Mouse (Mus musculus): ENCODE results near the gene Prph.
"Not testable (repeated sequence)": the region's sequence is repeated elsewhere in the genome, so short reads cannot be mapped to it uniquely, and the experiment has no call there.

The Prph gene

DNA sequence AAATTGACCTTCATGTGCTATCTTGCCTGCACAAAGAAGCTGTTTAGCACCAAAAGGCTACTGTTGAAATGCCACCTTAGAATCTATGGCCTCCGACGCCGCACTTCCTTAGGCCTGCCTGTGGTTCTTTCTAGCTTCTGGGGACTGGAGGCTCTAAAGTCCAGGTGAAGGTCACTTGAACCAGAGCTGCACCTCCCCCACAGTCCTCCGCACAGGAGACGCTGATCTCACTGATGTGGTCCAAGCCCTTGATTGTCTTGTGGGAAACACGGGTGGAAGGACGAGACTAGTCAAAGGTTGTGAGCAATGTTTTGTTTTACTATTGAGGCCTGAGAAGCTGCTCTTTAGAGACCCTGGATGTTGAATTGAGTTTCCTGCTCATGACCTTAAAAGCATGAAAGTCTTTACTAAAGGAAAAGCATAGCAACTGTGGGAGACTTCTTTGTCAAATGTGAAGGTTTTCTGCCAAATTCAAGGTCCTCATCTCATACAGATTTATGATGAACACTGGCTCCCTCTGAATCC lies 22.2 kb upstream of the Prph start:
- in situ Hi-C loops (cut with MboI, MseI) = loop anchor here (5.0 kb wide), 1 partner anchor 100 kb away; the partner anchor contains the start of gene Tuba1b

DNA sequence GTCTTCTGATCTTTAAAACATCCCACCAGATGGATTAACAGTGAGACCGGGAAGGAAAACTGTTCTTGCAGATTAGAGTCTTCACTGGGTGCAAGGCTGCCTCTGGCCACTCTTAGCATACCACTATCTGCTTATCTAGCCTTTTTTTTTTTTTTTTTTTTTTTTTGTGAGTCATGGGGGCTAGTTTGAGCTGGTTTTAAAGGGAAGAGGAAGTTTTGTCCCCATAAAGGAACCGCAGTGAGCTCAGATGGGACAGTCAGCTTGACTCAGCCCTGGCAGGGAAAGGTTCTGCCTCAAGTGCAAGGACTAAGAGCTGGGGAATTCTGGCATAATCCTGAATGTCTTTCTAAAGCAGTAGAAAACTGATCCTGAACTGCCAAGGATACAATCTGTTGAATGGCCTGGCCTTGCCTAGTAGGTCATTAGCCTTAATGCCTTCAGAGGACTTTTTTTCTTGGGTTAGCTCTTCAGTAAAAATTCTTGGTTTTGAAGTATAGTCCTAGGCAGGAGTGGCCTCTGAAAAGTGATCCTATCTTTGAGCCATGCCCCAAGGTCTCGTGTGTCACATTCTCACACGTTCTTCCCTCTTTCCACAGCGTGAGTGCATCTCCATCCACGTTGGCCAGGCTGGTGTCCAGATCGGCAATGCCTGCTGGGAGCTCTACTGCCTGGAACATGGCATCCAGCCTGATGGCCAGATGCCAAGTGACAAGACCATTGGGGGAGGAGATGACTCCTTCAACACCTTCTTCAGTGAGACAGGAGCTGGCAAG lies 21.3 kb upstream of the Prph start:
- in situ Hi-C loops (cut with MboI, MseI) = loop anchor here (5.0 kb wide), 1 partner anchor 101 kb away; the partner anchor contains the start of gene Tuba1b

DNA sequence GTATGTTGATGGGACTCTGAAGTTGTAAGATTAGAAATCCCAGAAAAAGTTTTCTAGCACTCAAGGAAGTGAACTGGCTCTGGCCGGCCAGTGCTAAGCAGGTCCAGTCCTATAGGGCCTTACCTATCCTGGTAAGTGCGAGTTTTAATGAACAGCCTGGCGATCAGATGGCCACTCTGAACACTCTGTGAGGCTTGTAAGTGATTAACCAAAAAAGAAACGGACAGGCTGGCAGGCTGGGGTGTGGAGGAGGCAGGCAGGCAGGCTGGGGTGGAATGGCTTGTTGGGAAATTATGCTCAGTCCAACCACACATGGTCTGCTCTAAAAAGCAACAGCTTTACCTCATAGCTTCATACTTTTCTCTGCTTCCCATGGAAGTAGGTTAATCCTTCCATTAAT lies 19.5 kb upstream of the Prph start:
- in situ Hi-C loops (cut with MboI, MseI) = no loop called here

DNA sequence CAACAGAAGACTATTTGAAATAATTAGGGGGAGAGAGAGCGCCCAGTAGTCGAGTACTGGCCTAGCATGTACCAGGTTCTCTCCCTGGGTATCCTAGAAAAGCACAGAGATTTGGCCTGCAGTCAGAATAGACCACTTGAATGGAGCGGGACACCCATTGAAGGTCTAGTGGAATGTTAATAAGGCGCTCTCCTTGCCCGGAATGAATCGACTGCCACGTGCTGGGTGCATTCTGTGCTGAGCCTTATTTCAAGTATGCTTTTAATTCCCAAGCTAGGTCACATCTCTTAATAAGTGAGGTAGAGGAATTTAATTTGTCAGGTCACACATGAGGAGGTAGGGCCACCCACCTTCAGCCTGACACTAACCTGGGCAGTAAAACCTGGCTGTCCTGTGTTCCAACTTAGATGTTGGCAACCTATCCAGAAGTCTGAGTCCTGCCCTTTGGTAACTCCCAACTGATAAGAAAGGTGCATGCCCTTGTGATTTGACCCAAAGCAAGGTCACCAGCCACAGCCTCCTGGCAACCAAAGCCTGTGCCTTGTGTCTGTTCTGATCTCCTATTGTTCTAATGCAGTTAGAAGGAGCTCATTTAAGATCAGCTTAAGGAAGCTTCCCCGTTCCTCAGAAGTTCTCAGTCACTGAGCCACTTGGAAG lies 18.6 kb upstream of the Prph start:
- in situ Hi-C loops (cut with MboI, MseI) = no loop called here

DNA sequence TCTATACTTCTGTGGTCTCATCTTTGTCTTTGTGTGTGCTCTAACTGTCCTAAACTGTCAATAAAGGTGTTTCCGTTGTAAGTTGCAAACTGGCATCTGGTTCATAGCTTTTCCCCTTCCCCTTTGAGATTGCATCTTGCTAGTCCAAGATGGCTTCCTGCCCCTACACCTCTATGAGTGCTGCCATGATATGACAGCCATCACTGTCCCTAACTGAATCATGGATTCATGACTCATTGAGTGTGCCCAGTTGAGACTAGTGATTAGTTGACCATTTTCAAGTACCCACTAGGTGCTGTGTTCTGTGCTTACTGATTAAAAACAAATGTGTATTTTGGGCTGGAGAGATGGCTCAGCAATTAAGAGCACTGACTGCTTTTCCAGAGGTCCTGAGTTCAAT lies 16.9 kb upstream of the Prph start:
- in situ Hi-C loops (cut with MboI, MseI) = no loop called here

DNA sequence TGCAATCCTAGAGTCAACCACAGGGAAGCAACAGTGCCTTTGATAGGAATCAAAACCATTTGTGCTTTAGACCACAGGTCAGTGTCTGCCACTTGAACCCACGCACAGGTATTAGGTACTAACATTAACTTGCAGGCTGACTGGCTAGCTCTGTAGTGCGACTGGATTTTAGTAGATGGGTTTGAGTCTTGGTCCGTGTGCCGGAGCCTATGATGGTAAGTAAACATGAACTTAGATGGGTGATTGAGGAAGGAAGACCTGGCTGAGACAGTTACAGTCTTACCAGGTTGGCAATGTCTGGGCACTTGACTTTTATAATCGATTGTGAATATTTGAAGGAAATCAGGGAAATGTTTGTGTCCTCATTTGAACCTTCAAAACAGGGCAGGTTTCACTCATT lies 16.2 kb upstream of the Prph start:
- in situ Hi-C loops (cut with MboI, MseI) = no loop called here

DNA sequence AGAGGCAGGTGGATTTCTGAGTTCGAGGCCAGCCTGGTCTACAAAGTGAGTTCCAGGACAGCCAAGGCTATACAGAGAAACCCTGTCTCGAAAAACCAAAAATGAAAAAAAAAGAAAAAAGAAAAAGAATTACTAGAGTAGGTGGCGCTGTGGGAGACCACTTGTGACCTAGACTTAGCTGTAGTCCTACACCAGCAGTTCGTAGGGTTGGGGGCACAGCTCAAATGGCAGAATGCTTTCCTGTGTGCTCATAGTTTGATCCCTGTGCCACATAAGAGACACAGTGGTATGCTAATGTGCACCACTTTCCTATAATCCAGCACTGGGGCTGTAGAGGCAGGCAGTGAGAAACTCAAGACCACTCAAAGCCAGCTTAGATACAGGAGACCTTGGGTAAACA lies 15.7 kb upstream of the Prph start:
- in situ Hi-C loops (cut with MboI, MseI) = no loop called here

DNA sequence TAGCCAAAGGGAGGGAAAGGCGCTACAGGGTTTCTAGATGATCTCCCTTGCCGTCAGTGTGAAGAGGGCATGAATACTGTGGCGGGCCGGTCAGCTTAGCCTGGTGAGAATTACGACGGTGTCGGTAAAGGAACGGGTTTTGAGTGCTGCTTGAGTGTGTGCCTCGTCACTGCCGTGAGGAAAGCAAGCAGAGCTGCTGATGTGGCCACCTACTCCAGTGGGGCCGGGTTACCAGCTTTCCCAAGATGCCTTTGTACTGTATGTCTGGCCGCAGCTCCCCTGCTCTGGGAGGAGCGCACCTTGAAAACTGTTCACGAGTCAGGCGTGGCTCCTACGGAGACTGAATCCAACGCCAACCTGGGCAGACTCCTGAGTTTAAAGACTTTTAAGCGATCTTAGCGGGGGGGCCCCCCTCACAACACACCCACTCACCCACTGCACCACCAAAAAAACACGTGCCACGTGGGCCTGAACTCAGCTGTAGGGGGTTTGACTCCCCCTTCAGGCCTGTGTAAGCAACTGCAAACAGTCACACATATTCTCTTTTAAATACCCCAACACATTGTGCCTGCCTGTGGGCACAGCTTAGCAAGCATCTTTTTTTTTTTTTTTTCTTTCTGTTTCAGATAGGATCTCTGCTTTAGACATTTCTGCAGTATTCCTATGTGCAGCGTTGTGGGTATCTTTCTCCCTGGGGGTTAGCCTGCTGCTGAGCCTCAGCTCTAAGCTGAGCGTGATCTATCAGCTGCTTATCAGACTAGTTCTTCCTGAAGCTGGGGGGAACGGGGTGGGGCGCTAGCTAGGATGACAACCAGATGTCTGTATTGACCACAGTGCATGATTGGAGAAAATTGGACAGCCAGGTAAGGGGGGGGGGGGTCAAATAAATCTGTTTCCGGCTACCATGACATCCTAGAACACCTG lies 14.7 kb upstream of the Prph start:
- in situ Hi-C loops (cut with MboI, MseI) = no loop called here

DNA sequence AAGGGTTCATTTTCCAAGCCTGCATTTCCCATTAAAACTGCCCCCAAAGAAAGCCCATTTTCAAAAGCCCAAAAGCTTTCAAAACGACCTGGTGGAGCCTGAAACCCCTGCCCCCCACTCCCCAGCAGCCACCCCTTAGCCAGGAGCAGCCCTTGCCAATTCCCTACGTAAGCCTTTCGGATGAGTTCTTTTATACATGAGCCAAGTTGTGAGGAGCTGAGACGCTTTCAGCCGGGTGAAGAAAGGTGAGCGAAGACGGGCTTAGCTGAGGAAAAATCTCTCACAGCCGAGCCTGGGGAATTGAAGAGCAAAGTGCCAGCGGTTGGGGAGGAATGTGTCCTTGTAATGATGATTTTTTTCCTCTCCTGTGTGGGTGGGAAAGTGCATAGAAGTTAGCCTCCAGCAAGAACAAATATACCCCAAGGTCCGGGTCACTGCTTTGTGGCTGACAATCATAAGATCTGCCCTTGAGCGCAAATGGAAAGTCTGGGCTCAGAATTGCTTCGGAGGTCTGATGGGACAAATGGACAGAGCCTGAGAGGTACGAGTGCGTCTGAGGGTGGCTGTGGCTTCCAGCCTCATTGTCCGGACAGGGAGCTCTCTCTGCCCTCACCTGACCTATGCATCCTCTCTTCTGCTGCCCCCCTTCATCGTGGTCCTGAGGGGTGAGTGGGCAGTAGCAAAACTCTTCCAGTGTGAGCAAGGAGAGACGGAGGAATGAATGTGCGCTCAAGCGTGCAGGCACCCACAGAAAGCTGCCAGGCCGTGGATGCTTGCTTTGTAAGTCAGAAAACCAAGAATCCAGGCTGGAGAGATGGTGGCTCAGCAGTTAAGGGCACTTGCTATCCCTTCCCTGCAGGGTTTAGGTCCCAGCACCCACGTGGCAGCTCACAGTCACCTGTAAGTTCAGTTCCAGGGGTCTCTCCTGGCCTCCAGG lies 13.8 kb upstream of the Prph start:
- in situ Hi-C loops (cut with MboI, MseI) = no loop called here

DNA sequence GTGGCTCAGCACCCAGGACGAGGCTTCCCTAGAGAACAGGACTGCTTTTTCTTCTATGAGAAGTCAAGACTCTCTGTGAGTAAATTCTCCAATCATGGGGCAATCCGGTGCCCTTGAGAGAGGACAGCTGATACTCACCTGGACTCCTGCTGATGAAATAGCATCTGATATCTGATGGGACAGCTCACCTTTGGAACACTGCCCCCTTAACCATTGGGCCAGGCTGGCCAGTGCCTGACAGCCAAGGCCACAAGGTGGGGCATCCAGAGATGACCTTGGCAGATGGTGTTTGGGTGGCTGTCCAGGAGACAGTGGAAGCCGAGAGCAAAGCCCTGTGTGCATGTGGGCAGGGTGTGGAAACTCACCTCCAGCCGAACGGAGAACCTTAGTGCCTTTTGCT lies 12.6 kb upstream of the Prph start:
- in situ Hi-C loops (cut with MboI, MseI) = no loop called here

DNA sequence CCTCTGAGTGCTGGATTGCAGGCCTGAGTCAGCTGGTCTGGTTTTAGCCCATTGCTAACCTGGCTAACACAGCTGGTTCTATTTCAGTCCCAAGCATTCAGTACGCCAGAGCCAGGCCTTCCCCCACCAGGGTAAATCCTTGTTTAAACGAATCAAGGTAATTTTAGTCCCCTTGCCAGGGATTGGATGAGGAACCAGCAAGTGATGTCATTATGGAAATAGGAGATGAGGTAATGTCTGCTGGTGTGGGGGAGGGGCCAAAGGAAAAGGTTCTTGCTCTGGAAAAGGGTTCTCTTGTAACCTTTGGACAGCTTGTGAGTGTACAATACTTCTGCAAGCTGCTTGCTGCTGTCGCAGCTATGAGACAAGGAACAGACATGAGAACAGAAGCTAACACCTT lies 10.1 kb upstream of the Prph start:
- in situ Hi-C loops (cut with MboI, MseI) = no loop called here

DNA sequence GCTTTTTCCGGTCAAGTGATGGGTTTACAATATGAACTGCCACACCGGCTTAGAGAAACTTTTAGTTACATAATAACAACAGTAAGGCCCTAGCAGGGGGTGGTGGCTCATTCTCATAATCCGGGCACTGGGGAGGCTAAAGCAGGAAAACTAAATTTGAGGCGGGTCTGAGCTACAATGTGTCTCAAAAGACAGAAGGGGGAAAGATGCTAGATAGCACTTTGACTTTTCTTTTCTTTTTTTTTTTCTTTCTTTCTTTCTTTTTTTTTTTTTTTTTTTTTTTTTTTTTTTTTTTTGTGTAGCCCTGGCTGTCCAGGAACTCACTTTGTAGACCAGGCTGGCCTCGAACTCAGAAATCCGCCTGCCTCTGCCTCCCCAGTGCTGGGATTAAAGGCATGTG lies 9.2 kb upstream of the Prph start:
- in situ Hi-C loops (cut with MboI, MseI) = not testable (repeated sequence)

DNA sequence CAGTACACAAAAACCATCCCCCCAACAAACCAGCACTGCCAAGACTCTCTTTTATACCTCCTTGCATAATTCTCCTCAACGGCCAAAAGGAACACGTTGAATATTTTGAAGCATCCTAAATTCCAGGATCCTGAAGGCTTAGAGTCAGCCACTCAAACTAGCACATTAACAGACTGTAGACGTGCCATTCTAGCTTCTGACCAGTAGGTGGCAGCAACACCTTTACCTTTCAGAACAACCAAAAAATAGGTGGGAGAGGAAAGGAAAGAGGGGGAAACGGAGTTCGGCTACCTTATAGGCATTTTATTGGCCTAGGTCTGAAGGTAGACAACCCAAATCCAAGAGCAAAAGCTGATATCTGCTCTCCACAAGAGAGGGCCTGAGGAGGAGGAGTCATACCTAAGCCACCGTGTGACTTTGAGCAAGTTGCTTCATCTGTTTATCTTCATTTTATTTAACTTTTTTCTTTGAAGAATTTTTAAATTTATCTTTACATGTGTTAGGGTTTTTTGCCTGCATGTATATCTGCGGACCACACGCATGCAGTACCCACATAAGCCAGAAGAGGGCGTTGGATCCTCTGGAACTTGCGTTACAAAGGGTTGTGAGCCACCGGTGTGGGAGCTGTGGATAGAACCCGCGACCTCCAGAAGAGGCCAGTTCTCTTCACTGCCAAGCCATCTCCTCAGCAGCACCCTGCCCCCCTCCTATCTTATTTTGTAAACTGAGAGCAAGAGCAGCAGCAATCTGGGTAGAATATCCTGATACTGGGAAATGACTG lies 5.3 kb upstream of the Prph start:
- in situ Hi-C loops (cut with MboI, MseI) = no loop called here

DNA sequence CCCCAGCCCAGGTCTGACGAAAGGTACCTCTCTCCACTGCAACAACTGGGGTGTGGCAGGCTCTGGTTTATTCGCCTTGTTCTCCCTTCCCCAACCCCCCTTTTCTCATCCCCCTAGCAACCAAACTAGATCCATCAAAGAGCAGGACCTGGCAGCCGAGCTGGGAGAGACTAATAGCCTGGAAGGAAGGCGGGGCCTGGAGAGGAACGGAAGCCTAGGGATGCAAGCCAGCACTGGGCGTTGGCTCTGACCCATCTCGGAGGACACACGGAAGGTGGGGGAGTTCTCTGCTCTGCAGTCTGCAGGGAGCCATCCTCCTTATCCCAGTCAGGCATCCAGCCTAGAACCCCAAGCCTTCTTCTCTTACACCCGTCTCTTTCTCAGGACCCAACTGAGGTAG lies 1.6 kb upstream of the Prph start:
- in situ Hi-C loops (cut with MboI, MseI) = no loop called here

DNA sequence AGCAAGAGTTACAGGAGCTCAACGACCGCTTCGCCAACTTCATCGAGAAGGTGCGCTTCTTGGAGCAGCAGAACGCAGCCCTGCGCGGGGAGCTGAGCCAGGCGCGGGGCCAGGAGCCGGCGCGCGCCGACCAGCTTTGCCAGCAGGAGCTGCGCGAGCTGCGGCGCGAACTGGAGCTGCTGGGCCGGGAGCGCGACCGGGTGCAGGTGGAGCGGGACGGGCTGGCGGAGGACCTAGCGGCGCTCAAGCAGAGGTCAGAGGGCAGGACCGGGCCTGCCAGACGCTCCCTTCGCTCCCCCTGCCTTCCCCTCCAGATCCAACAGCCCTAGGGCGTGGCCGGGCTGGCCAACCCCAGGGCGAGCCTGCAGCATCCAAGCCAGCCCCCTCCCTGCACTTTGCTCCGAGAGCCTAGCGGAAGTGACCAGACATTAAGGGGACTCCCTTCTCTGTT lies 562 bp downstream of the Prph start:
- in situ Hi-C loops (cut with MboI, MseI) = loop anchor here (5.0 kb wide), 1 partner anchor 47 kb away; no protein-coding TSS in a partner anchor

DNA sequence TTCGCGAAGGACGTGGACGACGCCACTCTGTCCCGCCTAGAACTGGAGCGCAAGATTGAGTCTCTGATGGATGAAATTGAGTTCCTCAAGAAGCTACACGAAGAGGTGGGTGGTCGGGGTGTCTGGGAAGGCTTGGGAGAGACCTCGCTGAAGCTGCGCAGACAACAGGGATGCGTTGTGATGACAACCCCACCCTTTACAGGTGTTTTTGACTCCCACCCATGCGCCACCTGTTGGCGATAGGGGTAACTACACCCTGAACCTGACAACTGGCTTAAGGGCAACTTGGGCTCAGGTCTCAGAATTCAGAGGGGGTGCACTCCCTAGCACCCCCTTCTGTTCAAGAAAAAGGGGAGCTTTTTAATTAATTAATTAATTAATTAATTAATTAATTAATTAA lies 1.4 kb downstream of the Prph start:
- in situ Hi-C loops (cut with MboI, MseI) = loop anchor here (5.0 kb wide), 1 partner anchor 46 kb away; no protein-coding TSS in a partner anchor

DNA sequence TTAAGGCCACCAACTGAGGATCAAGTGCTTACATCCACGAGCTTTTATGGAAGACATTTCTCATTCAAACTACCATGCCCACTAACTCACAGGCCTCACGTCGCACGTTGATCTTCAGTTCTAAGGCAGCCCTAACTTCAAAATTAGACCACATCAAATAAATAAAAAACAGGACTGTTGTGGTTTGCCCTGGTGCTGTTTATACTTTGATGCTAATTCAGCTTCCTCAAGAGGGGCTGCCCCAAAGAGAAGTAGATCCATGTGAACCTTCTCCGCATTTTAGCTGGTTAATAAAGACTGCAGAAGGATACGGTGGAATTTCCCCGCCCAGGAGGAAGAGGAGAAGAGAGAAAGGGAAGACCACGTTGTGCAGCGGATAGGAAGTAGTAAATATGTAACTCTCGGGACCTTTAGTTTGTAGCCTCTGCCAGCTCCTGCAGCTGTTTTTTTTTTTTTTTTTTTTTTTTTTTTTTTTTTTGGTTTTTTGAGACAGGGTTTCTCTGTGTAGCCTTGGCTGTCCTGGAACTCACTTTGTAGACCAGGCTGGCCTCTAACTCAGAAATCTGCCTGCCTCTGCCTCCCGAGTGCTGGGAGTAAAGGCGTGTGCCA lies 10.7 kb downstream of the Prph start:
- in situ Hi-C loops (cut with MboI, MseI) = no loop called here

DNA sequence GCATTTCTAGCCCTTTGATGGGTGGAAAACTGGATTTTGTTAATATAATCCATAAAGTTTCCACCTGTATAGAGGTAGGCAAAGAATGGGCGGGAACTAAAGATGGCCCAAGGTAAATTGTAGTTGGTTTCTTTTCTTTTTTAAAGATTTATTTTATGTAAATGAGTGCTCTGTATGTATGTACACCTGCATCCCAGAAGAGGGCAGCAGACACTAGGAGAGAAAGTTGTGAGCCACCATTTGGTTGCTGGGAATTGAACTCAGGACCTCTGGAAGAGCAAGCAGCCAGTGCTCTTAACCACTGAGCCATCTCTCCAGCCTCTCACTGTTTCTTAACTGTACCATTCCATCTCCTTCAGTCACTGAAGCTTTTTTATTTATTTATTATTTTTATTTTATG lies 17.0 kb downstream of the Prph start:
- in situ Hi-C loops (cut with MboI, MseI) = no loop called here

DNA sequence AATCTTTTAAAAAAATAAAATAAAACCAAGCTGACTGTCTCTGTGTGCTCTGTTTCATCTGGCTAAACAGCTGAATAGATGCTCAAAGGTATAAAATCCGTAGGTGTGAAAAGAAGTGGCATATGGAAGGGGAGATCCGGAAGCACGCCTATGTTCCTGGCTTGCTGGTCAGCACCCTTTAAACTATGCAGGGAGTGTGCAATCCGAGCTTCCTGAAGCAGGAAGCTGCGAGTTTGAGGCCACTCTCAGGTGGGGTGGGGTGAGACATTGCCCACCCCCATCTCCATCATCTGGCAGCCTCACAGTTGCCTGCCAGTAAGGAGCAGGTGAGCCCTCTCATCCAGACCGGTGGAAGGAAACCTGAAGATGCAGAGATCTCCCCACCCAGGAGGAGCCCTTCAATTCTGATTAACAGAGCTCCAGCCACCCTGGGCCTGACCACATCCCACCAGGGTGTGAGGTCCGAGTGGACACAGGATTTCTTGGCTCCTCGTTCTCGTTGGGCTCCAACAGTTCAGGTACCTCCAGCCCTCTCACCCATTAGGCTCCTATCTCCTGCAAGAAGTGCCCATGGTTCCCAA lies 19.1 kb downstream of the Prph start, which contains the start of gene Troap:
TSS of gene Troap (plus strand) at position 557 of the 581 bp plus-strand sequence.
- in situ Hi-C loops (cut with MboI, MseI) = no loop called here

Measured in T-helper 1 cell (primary cell).